Mouse (Mus musculus): ENCODE measurements at regions not wholly inside any gene's neighbourhood (a gene's known extent, or its start where the extent isn't known, plus 50 kb on each side); places are given as distances from the start of the nearest gene placed in this dataset.

- Histone ChIP-seq H3K4me2 (replicated peaks) (no peak overlapping the region), H3K9ac (no peak overlapping the region), H3K27me3 (no peaks in the 10 kb centered on the region), H3K9me3 (replicated peaks) (no peaks in the 10 kb centered on the region), H3K36me3 (no peaks in the 10 kb centered on the region), H3K4me3 (no peak overlapping the region), H3K4me1 (0 out of 2 replicates have a peak, but pooled peaks cover 5% of the 10 kb centered on the region), H3K27ac (no peak overlapping the region)
- WGBS: 55% methylated on average over 4 of the region's 4 CpGs
- ATAC-seq (ENCODE audit: low FRiP score): no peak
Measured at GRCm38 (mm10) chr15:36427334-36427733, 580.2 kb downstream of the Zfp706 start.

DNA sequence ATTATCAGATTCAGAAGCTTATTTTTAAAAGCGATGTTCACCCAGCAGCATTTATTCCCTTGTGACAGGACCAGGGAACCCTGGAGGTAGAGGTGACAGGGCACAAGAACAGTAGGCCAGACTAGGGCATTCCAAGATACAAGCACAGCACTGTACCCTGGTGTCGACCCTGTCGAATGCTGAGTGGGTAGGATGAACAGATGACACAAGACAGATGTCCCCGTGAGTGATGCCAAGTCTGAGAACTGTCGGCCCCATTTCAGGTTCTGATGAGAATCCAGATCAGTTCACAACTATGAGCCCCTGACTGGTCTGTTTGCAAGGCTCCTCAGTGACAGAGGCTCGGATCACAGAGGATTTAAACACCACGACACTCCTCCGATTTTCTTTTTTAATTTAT is 581.7 kb downstream of the Zfp706 start:
- Histone ChIP-seq H3K4me1 (0 out of 2 replicates have a peak, but pooled peaks cover 5% of the 10 kb centered on the region), H3K4me2 (replicated peaks) (no peak overlapping the region), H3K9ac (no peak overlapping the region), H3K4me3 (no peak overlapping the region), H3K36me3 (no peaks in the 10 kb centered on the region), H3K9me3 (replicated peaks) (no peaks in the 10 kb centered on the region), H3K27me3 (no peaks in the 10 kb centered on the region), H3K27ac (no peak overlapping the region)
- WGBS: 83% methylated on average over 8 of the region's 8 CpGs
- no peak for ATAC-seq (ENCODE audit: low FRiP score)

DNA sequence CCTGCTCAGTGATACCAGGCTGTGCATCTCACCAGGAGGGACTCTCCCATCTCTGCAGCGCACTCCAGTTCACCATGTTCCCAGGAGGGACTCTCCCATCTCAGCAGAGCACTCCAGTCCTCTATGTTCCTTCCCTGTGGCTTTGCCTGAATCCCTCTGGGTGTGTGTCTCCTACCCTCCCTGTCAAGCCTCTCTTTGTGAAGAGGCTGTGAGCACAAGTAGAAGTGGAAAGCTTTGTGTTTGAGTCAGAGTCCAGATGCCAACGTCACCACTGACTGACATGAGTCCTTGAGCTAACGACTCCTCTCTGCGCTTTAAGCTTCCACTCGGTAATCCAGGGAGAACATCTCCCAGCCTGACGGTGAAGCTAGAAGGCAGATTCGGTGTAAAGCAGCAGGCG is 583.5 kb downstream of the Zfp706 start:
- H3K27ac ChIP-seq: no peak overlapping the region
- no peak overlapping the region for H3K9ac ChIP-seq
- no peaks in the 10 kb centered on the region for H3K9me3 ChIP-seq (replicated peaks)
- H3K36me3 ChIP-seq: no peaks in the 10 kb centered on the region
- ATAC-seq (ENCODE audit: low FRiP score): no peak
- 91% methylated on average over 8 of the region's 8 CpGs for WGBS
- no peak overlapping the region for H3K4me3 ChIP-seq
- H3K4me2 ChIP-seq (replicated peaks): no peak overlapping the region
- H3K27me3 ChIP-seq: no peaks in the 10 kb centered on the region
- 0 out of 2 replicates have a peak, but pooled peaks cover 5% of the 10 kb centered on the region for H3K4me1 ChIP-seq

DNA sequence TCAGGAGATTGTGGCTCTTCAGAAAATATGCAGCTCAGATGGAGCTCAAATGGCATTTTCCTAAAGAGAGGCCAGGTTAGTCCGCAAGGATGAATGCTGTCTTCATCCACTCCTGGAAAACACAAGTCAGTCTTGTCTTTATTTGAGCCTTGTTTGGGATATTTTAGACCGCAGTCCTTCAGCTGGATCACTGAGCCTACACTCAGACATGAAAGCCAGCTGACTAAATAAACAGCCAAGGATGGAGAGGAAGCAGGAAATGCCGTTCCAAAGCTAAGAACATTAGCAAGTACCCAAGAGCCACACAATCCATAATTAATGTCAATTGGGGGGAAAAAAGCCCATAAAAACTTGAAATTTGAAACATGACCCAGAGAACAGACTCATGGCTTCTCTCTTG is 584.8 kb downstream of the Zfp706 start:
- H3K9ac ChIP-seq: no peak overlapping the region
- no peaks in the 10 kb centered on the region for H3K36me3 ChIP-seq
- H3K9me3 ChIP-seq (replicated peaks): no peaks in the 10 kb centered on the region
- no peak overlapping the region for H3K4me2 ChIP-seq (replicated peaks)
- H3K27ac ChIP-seq: no peak overlapping the region
- WGBS: 85% methylated on average over 3 of the region's 3 CpGs
- no peak for ATAC-seq (ENCODE audit: low FRiP score)
- H3K4me3 ChIP-seq: no peak overlapping the region
- H3K4me1 ChIP-seq: 0 out of 2 replicates have a peak, but pooled peaks cover 5% of the 10 kb centered on the region
- H3K27me3 ChIP-seq: no peaks in the 10 kb centered on the region

GRCm38 (mm10) chr15:36419943-36420480 is 587.6 kb downstream of the Zfp706 start:
- no peak for ATAC-seq (ENCODE audit: low FRiP score)
- Histone ChIP-seq H3K27me3 (no peaks in the 10 kb centered on the region), H3K9me3 (replicated peaks) (no peaks in the 10 kb centered on the region), H3K36me3 (no peaks in the 10 kb centered on the region), H3K27ac (no peak overlapping the region), H3K9ac (no peak overlapping the region), H3K4me3 (no peak overlapping the region), H3K4me1 (no peaks in the 10 kb centered on the region), H3K4me2 (replicated peaks) (no peak overlapping the region)
- WGBS: 87% methylated on average over 7 of the region's 7 CpGs

DNA sequence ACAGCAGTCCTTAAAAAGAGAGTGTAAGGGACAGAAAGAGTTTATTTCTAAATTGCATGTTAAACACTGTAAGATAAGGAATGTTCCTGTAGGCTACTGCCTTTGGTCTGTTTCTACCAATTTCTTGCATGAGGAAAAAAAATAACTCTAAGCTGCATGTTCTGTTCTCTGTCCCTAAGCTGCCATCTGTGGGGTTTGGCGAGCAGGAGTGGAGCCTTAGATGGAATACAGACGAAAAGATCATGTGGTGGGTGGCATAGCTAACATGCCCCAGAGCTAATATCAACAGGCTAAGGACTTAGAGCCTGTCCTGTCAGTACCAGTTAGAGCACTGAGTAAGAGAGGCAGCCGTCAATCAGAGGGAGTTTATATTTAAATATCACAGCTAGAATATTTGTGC is 590.1 kb downstream of the Zfp706 start:
- Histone ChIP-seq H3K4me1 (no peaks in the 10 kb centered on the region), H3K9me3 (replicated peaks) (no peaks in the 10 kb centered on the region), H3K9ac (no peak overlapping the region), H3K27me3 (no peaks in the 10 kb centered on the region), H3K4me2 (replicated peaks) (no peak overlapping the region), H3K36me3 (no peaks in the 10 kb centered on the region), H3K4me3 (no peak overlapping the region), H3K27ac (no peak overlapping the region)
- WGBS: 76% methylated on average over 3 of the region's 3 CpGs
- ATAC-seq (ENCODE audit: low FRiP score): no peak

DNA sequence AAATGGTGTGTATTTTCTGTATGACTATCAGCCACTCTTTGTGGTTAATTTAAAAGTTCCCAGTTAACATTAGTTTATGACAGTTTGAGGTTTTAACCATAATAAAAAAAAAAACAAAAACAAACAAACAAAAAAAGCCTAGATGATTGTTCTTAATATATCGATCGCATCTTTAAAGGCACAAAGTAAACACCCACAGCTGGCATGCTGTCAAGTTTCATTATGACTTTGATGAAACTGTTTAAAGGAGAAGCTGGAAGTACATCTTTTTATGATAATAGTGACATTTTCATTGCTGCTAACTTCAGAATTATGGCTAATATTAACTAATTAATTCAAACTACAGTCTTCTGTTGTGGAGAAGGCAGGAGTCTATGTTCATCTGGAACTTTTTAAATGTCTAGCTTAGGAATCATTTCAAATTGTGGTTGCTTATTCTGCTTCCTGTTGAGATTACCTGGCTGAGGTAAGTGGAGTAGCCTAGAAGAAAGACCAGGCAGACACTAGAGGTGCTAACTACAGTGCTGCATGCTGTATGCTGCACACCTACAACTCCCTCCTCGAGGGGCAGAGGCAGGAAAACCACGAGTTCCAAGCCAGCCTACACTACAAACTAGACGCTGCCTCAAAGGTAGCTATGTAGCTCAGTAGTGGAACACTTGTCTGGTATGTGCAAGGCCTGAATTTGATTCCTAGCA is 591.9 kb downstream of the Zfp706 start:
- no peaks in the 10 kb centered on the region for H3K4me1 ChIP-seq
- ATAC-seq (ENCODE audit: low FRiP score): no peak
- no peak overlapping the region for H3K9ac ChIP-seq
- WGBS: 85% methylated on average over 5 of the region's 5 CpGs
- no peak overlapping the region for H3K27ac ChIP-seq
- H3K36me3 ChIP-seq: no peaks in the 10 kb centered on the region
- no peak overlapping the region for H3K4me2 ChIP-seq (replicated peaks)
- H3K27me3 ChIP-seq: no peaks in the 10 kb centered on the region
- H3K4me3 ChIP-seq: no peak overlapping the region
- no peaks in the 10 kb centered on the region for H3K9me3 ChIP-seq (replicated peaks)

- Histone ChIP-seq H3K27me3 (no peaks in the 10 kb centered on the region), H3K4me3 (no peak overlapping the region), H3K9ac (no peak overlapping the region), H3K27ac (no peak overlapping the region), H3K4me2 (replicated peaks) (no peak overlapping the region), H3K36me3 (no peaks in the 10 kb centered on the region), H3K4me1 (no peaks in the 10 kb centered on the region), H3K9me3 (replicated peaks) (no peaks in the 10 kb centered on the region)
- 92% methylated on average over 3 of the region's 3 CpGs for WGBS
- no peak for ATAC-seq (ENCODE audit: low FRiP score)
Measured at GRCm38 (mm10) chr15:36412016-36412415, 595.6 kb downstream of the Zfp706 start.

GRCm38 (mm10) chr15:36405446-36405845 is 602.1 kb downstream of the Zfp706 start:
- Histone ChIP-seq H3K4me3 (no peak overlapping the region), H3K9me3 (replicated peaks) (no peaks in the 10 kb centered on the region), H3K4me1 (peaks cover 2% of the 10 kb centered on the region; the same call in 1 of the 2 replicates), H3K27me3 (no peaks in the 10 kb centered on the region), H3K27ac (no peak overlapping the region), H3K4me2 (replicated peaks) (no peak overlapping the region), H3K9ac (no peak overlapping the region), H3K36me3 (no peaks in the 10 kb centered on the region)
- no peak for ATAC-seq (ENCODE audit: low FRiP score)
- 75% methylated on average over 3 of the region's 3 CpGs for WGBS

DNA sequence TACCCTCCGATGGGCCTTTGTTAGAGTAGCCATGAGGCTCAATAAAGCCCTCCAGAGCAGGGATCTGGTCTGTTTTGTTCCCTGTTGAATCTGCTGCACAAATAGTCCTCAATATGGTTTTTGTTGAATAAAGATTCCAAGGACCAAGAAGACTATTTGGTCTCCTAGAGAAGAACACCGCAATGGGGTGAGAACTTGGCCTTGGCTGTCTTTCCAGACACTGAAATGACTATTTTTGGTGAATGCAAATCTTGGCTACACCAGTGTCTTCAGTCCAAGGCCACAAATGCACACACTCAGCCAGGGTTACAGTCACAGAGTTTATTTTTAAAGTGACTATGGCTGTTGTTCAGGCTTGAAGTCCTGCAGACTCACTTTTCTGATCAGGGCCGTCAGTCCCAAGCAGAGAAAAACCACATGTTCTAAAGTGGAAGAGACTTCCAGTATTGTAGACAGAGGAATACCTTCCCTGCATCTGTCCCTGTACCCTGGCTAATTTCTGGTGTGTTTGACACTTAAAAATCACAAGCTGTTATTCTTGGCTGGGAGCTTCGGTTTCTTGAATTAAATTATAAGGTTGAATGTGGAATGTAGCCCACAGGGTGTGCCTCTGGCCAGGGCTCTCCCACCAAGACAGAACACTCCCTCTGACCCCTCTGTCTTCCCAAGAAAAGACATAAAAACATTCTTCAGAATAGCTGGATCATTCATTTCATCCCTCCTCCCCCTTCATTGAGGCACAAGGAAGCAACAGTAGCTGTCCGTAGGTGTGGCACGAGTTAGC is 604.0 kb downstream of the Zfp706 start:
- H3K36me3 ChIP-seq: no peaks in the 10 kb centered on the region
- H3K27me3 ChIP-seq: no peaks in the 10 kb centered on the region
- no peaks in the 10 kb centered on the region for H3K9me3 ChIP-seq (replicated peaks)
- H3K27ac ChIP-seq: no peak overlapping the region
- H3K4me3 ChIP-seq: no peak overlapping the region
- 80% methylated on average over 6 of the region's 6 CpGs for WGBS
- H3K4me2 ChIP-seq (replicated peaks): no peak overlapping the region
- no peak overlapping the region for H3K9ac ChIP-seq
- ATAC-seq (ENCODE audit: low FRiP score): no peak
- H3K4me1 ChIP-seq: peaks cover 10% of the 10 kb centered on the region

GRCm38 (mm10) chr15:36402051-36402450 is 605.5 kb downstream of the Zfp706 start:
- Histone ChIP-seq H3K9ac (no peak overlapping the region), H3K4me3 (no peak overlapping the region), H3K4me2 (replicated peaks) (no peak overlapping the region), H3K4me1 (peaks cover 10% of the 10 kb centered on the region), H3K9me3 (replicated peaks) (no peaks in the 10 kb centered on the region), H3K36me3 (no peaks in the 10 kb centered on the region), H3K27me3 (no peaks in the 10 kb centered on the region), H3K27ac (no peak overlapping the region)
- 85% methylated on average over 1 of the region's 1 CpGs for WGBS
- no peak for ATAC-seq (ENCODE audit: low FRiP score)

GRCm38 (mm10) chr15:36400311-36400840 is 607.2 kb downstream of the Zfp706 start:
- peaks cover 10% of the 10 kb centered on the region for H3K4me1 ChIP-seq
- no peaks in the 10 kb centered on the region for H3K27me3 ChIP-seq
- no peaks in the 10 kb centered on the region for H3K9me3 ChIP-seq (replicated peaks)
- no peak overlapping the region for H3K4me2 ChIP-seq (replicated peaks)
- no peak for ATAC-seq (ENCODE audit: low FRiP score)
- H3K27ac ChIP-seq: no peak overlapping the region
- no peak overlapping the region for H3K9ac ChIP-seq
- no peaks in the 10 kb centered on the region for H3K36me3 ChIP-seq
- 53% methylated on average over 9 of the region's 9 CpGs for WGBS
- no peak overlapping the region for H3K4me3 ChIP-seq

All from hindbrain, embryonic 12.5 days (tissue).